In the genomic region with DNA sequence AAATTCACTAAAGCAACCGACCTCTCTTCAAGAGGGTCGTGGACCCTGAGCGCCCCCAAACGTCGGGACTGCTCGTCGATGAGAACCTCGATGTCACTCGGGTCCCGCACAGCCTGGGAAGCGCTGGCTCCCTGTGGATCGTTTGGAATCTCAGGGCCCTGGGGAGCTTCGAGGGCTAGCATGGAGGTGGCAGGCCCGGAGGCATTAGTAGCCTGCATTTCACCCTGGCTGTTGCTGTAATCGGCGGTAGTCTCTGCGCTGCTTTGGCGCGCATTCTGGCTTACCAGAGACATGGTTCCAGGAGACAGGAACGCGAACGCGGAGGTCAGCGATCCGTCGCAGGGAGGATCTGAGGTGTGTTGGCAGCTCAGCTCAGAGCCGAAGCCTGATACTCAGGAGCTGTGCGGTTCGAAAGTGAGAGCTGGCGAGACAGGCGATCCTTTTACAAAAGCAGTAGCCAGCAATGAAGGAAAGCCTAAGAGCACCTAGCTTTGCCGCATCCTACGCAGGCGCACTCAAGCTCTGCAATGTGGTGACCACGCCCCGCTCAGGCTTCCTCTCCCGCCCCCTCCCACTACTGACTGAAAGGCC, we compare ENCODE assay signal across 8 mouse cellular contexts. TPM values are rescaled to one million over a fixed set of nuclear protein-coding genes. Genes with fewer than 3 reads are reported as not detected.
A peak's percentile ranks its signal among the peaks of the same experiment; 100 is the strongest.
DNase-seq lines count a peak whose midpoint lies in the region; ATAC-seq lines count a peak whose summit lies in the region.

A gene (minus strand): TSS at position 517 of the 591 bp plus-strand sequence.

- peak; percentile 89 for ATAC-seq in kidney, embryonic 16.5 days (ENCODE audit: low FRiP score, low TSS enrichment)
- no peak for ATAC-seq in liver, embryonic 12.5 days
- peak; percentile 94 for ATAC-seq in neural tube, embryonic 12.5 days (ENCODE audit: low FRiP score, low read depth)

- no peaks in the 10 kb centered on the region for H3K4me1 ChIP-seq in kidney, embryonic 16.5 days (ENCODE audit: insufficient read depth, low read length)
- no peaks in the 10 kb centered on the region for H3K4me1 ChIP-seq in liver, embryonic 12.5 days
- H3K4me1 ChIP-seq in neural tube, embryonic 12.5 days = no peaks in the 10 kb centered on the region

- peak within 1 kb of the TSS; percentile 62 for H3K4me2 ChIP-seq in kidney, embryonic 16.5 days (replicated peaks; ENCODE audit: low read depth, low read length)
- H3K4me2 ChIP-seq in liver, embryonic 12.5 days = peak within 1 kb of the TSS; percentile 62
- peak within 1 kb of the TSS; percentile 56 for H3K4me2 ChIP-seq in neural tube, embryonic 12.5 days (replicated peaks)

- peaks cover 33% of the 10 kb centered on the region; the same call in 1 of the 2 replicates for H3K27me3 ChIP-seq in kidney, embryonic 16.5 days (ENCODE audit: insufficient read depth, low read length)
- peaks cover 44% of the 10 kb centered on the region for H3K27me3 ChIP-seq in liver, embryonic 12.5 days (replicated peaks)
- H3K27me3 ChIP-seq in neural tube, embryonic 12.5 days (replicated peaks) = peaks cover 6% of the 10 kb centered on the region

- H3K36me3 ChIP-seq in kidney, embryonic 16.5 days (ENCODE audit: insufficient read depth, low read length) = no peaks in the 10 kb centered on the region
- no peaks in the 10 kb centered on the region for H3K36me3 ChIP-seq in liver, embryonic 12.5 days
- H3K36me3 ChIP-seq in neural tube, embryonic 12.5 days = no peaks in the 10 kb centered on the region

- DNase-seq in layer of hippocampus, adult 11-12 months (ENCODE audit: low spot score) = peak; percentile 29
- no peak for DNase-seq in layer of hippocampus, adult 9-10 months (ENCODE audit: low spot score)
- peak; percentile 70 to 76 for DNase-seq in cerebellum, postnatal 10 days
- DNase-seq in frontal cortex, postnatal 10 days (ENCODE audit: low spot score in 2 of 2) = peak; percentile 6 to 24
- peak; percentile 55 for DNase-seq in thymus, postnatal 4 days

- WGBS in kidney, embryonic 16.5 days = 20% methylated on average over 36 of the region's 37 CpGs
- WGBS in liver, embryonic 12.5 days (ENCODE audit: insufficient replicate concordance) = 11% methylated on average over 37 of the region's 37 CpGs
- WGBS in neural tube, embryonic 12.5 days = 18% methylated on average over 37 of the region's 37 CpGs

- no peaks in the 10 kb centered on the region for H3K9me3 ChIP-seq in kidney, embryonic 16.5 days (ENCODE audit: low read length)
- no peaks in the 10 kb centered on the region for H3K9me3 ChIP-seq in liver, embryonic 12.5 days (replicated peaks)
- H3K9me3 ChIP-seq in neural tube, embryonic 12.5 days = no peaks in the 10 kb centered on the region

- peak within 1 kb of the TSS; percentile 55 for H3K4me3 ChIP-seq in kidney, embryonic 16.5 days (ENCODE audit: low read length)
- peak within 1 kb of the TSS; percentile 46 for H3K4me3 ChIP-seq in liver, embryonic 12.5 days
- H3K4me3 ChIP-seq in neural tube, embryonic 12.5 days = peak within 1 kb of the TSS; percentile 41

- no peak within 1 kb of the TSS for H3K27ac ChIP-seq in kidney, embryonic 16.5 days (ENCODE audit: low read length)
- no peak within 1 kb of the TSS for H3K27ac ChIP-seq in liver, embryonic 12.5 days
- no peak within 1 kb of the TSS for H3K27ac ChIP-seq in neural tube, embryonic 12.5 days

- peak within 1 kb of the TSS; percentile 15; the same call in 1 of the 2 replicates for H3K9ac ChIP-seq in kidney, embryonic 16.5 days (replicated peaks; ENCODE audit: low read length)
- H3K9ac ChIP-seq in liver, embryonic 12.5 days = peak within 1 kb of the TSS; percentile 53; the same call in 1 of the 2 replicates
- peak within 1 kb of the TSS; percentile 56 for H3K9ac ChIP-seq in neural tube, embryonic 12.5 days

RNA-seq across cellular contexts. Expression of the gene that starts here (rescaled TPM):
- 3.8 and 4.1 TPM in 2 replicates for polyA plus RNA-seq in kidney, embryonic 16.5 days (2015; fragmentation: Nextera tagmentation; extraction: Ambion mirVana)
- 0.47 and 0.57 TPM in 2 replicates for polyA plus RNA-seq in liver, embryonic 12.5 days (2016; fragmentation: Nextera tagmentation; extraction: Ambion mirVana)
- 7.7 and 8.4 TPM in 2 replicates for polyA plus RNA-seq in neural tube, embryonic 12.5 days (2016; fragmentation: Nextera tagmentation; extraction: Ambion mirVana)
